Mouse (Mus musculus) gastrocnemius, adult 2 months (tissue): ENCODE results near the gene Sh3rf1. TPM values are rescaled to one million over a fixed set of nuclear protein-coding genes. Genes with fewer than 3 reads are reported as not detected.
A peak's percentile ranks its signal among the peaks of the same experiment; 100 is the strongest.

ENCODE experiments used
- DNase-seq: peaks from one replicate; pipeline ENCODE4 v3.0.0; 2022
- H3K27ac ChIP-seq: fragments of 200-600 bp; 2 replicates; pipeline ENCODE4 v1.8.1; 2022; ENCODE audit warnings: mild to moderate bottlenecking
- H3K4me3 ChIP-seq: fragments of 200-600 bp; 2 replicates; pipeline ENCODE4 v1.8.1; 2022; ENCODE audit warnings: mild to moderate bottlenecking, moderate library complexity
- CTCF ChIP-seq: fragments of 200-600 bp; IDR thresholded peaks from 2 replicates; pipeline ENCODE4 v1.8.1; 2022; ENCODE audit warnings: antibody characterized with exemption, mild to moderate bottlenecking, moderate library complexity
- intact Hi-C: fragments of 180-260 bp; cut with DNase I; formaldehyde crosslinking; loops from one replicate; pipeline ENCODE4 v1.15.1; 2025
- total RNA-seq, 2 experiments: library from RNA; stranded (reverse); gene quantifications; 2 replicates each; pipeline ENCODE4 v1.2.3; 2021

Gene Sh3rf1
- total RNA-seq, 2 experiments from 2014 or later, result 1.2 to 1.8 TPM

GRCm38 (mm10) chr8:61326281-61326680 is 102.6 kb downstream of the Sh3rf1 start:
- TF ChIP-seq CTCF, result no peak
- intact Hi-C loops, result no loop called here
- Histone ChIP-seq H3K27ac (no peak overlapping the region), H3K4me3 (no peak overlapping the region)
- DNase-seq, result no peak

GRCm38 (mm10) chr8:61327333-61327732 is 103.7 kb downstream of the Sh3rf1 start:
- DNase-seq, result no peak
- no peak overlapping the region for H3K27ac ChIP-seq
- no peak overlapping the region for H3K4me3 ChIP-seq
- no peak for TF ChIP-seq CTCF
- intact Hi-C loops, result no loop called here

GRCm38 (mm10) chr8:61339629-61340028 is 116.0 kb downstream of the Sh3rf1 start:
- DNase-seq, result no peak
- H3K27ac ChIP-seq, result no peak overlapping the region
- no peak for TF ChIP-seq CTCF
- intact Hi-C loops, result no loop called here
- no peak overlapping the region for H3K4me3 ChIP-seq

GRCm38 (mm10) chr8:61340283-61340984 is 116.8 kb downstream of the Sh3rf1 start:
- no peak for TF ChIP-seq CTCF
- H3K27ac ChIP-seq, result no peak overlapping the region
- no peak for DNase-seq
- intact Hi-C loops, result no loop called here
- H3K4me3 ChIP-seq, result peak overlapping the region; percentile 23; the same call in 1 of the 2 replicates

GRCm38 (mm10) chr8:61341587-61342441 is 118.1 kb downstream of the Sh3rf1 start:
- no peak for TF ChIP-seq CTCF
- DNase-seq, result no peak
- Histone ChIP-seq H3K4me3 (no peak overlapping the region), H3K27ac (no peak overlapping the region)
- intact Hi-C loops, result no loop called here

- DNase-seq, result no peak
Measured at GRCm38 (mm10) chr8:61342473-61343026, 118.9 kb downstream of the Sh3rf1 start.

GRCm38 (mm10) chr8:61344435-61344834 is 120.8 kb downstream of the Sh3rf1 start:
- Histone ChIP-seq H3K4me3 (no peak overlapping the region), H3K27ac (no peak overlapping the region)
- no peak for TF ChIP-seq CTCF
- intact Hi-C loops, result no loop called here
- no peak for DNase-seq

More at GRCm38 (mm10) chr8:61342473-61343026, 118.9 kb downstream of the Sh3rf1 start:
- intact Hi-C loops, result no loop called here
- TF ChIP-seq CTCF, result no peak
- H3K27ac ChIP-seq, result no peak overlapping the region
- no peak overlapping the region for H3K4me3 ChIP-seq

GRCm38 (mm10) chr8:61346941-61347340 is 123.3 kb downstream of the Sh3rf1 start:
- Histone ChIP-seq H3K4me3 (no peak overlapping the region), H3K27ac (no peak overlapping the region)
- intact Hi-C loops, result no loop called here
- TF ChIP-seq CTCF, result no peak
- DNase-seq, result no peak

- H3K4me3 ChIP-seq, result no peak overlapping the region
- no peak overlapping the region for H3K27ac ChIP-seq
- DNase-seq, result no peak
- intact Hi-C loops, result no loop called here
- no peak for TF ChIP-seq CTCF
Measured at GRCm38 (mm10) chr8:61347526-61347925, 123.9 kb downstream of the Sh3rf1 start.

GRCm38 (mm10) chr8:61348029-61348428 is 124.4 kb downstream of the Sh3rf1 start:
- no peak overlapping the region for H3K4me3 ChIP-seq
- no peak for DNase-seq
- no peak overlapping the region for H3K27ac ChIP-seq
- intact Hi-C loops, result no loop called here
- no peak for TF ChIP-seq CTCF

- H3K4me3 ChIP-seq, result no peak overlapping the region
- H3K27ac ChIP-seq, result no peak overlapping the region
- DNase-seq, result no peak
- intact Hi-C loops, result no loop called here
- TF ChIP-seq CTCF, result no peak
Measured at GRCm38 (mm10) chr8:61348518-61348917, 124.8 kb downstream of the Sh3rf1 start.

GRCm38 (mm10) chr8:61350443-61350842 is 126.8 kb downstream of the Sh3rf1 start:
- no peak overlapping the region for H3K27ac ChIP-seq
- intact Hi-C loops, result no loop called here
- H3K4me3 ChIP-seq, result no peak overlapping the region
- TF ChIP-seq CTCF, result no peak
- DNase-seq, result no peak

- no peak for TF ChIP-seq CTCF
- Histone ChIP-seq H3K27ac (no peak overlapping the region), H3K4me3 (no peak overlapping the region)
- intact Hi-C loops, result no loop called here
- DNase-seq, result no peak
Measured at GRCm38 (mm10) chr8:61351638-61352037, 128.0 kb downstream of the Sh3rf1 start.
